Mouse (Mus musculus) kidney, adult 2 months (tissue): ENCODE measurements around the gene Ldb3. TPM values are rescaled to one million over a fixed set of nuclear protein-coding genes. Genes with fewer than 3 reads are reported as not detected.

Experiments
- DNase-seq: peaks from one replicate; pipeline ENCODE4 v3.0.0; 2021
- H3K27ac ChIP-seq: fragments of 200-500 bp; 2 replicates; pipeline ENCODE4 v1.5.1; 2012; ENCODE audit warnings: low read depth, low read length, control low read depth, inconsistent platforms; ENCODE audit not compliant: insufficient read depth
- H3K27me3 ChIP-seq: fragments of 200-500 bp; replicated peaks from 2 replicates; pipeline ENCODE4 v1.6.1; 2012; ENCODE audit warnings: mild to moderate bottlenecking, moderate library complexity, low read length, inconsistent platforms; ENCODE audit not compliant: control insufficient read depth, insufficient read depth
- H3K36me3 ChIP-seq: fragments of 200-500 bp; 2 replicates; pipeline ENCODE4 v1.6.1; 2012; ENCODE audit warnings: mild to moderate bottlenecking, moderate library complexity, low read length, inconsistent platforms; ENCODE audit not compliant: control insufficient read depth, insufficient read depth
- H3K4me1 ChIP-seq: fragments of 200-500 bp; 2 replicates; pipeline ENCODE4 v1.6.1; 2011; ENCODE audit warnings: low read length; ENCODE audit not compliant: control insufficient read depth, insufficient read depth
- H3K4me3 ChIP-seq: fragments of 200-500 bp; 2 replicates; pipeline ENCODE4 v1.5.1; 2011; ENCODE audit warnings: mild to moderate bottlenecking, low read depth, low read length, control low read depth; ENCODE audit not compliant: insufficient read depth
- CTCF ChIP-seq: fragments of 200-500 bp; conservative IDR thresholded peaks from 2 replicates; pipeline ENCODE4 v1.5.1; 2011; ENCODE audit warnings: low read depth, mild to moderate bottlenecking, control low read depth, low read length, moderate library complexity, mixed read lengths; ENCODE audit not compliant: insufficient read depth, insufficient read length
- POLR2A ChIP-seq: fragments of 200-500 bp; IDR thresholded peaks from one replicate; pipeline ENCODE4 v1.6.1; 2011; ENCODE audit warnings: low read depth, low read length, control low read depth
- WGBS: fragments of 180-500 bp; shearing (Covaris S2); methylation state at CpG from one replicate; pipeline ENCODE4 v1.1.7; 2018; 5-methylcytosine and 5-hydroxymethylcytosine counted together
- polyA plus RNA-seq: library from polyadenylated mRNA; depleted of rRNA; stranded (reverse); fragments of >200 nt; gene quantifications from 2 replicates; pipeline ENCODE4 v1.2.3, GENCODE M21; 2012

Gene Ldb3
- polyA plus RNA-seq, 1 experiment: 26.0 TPM

DNA sequence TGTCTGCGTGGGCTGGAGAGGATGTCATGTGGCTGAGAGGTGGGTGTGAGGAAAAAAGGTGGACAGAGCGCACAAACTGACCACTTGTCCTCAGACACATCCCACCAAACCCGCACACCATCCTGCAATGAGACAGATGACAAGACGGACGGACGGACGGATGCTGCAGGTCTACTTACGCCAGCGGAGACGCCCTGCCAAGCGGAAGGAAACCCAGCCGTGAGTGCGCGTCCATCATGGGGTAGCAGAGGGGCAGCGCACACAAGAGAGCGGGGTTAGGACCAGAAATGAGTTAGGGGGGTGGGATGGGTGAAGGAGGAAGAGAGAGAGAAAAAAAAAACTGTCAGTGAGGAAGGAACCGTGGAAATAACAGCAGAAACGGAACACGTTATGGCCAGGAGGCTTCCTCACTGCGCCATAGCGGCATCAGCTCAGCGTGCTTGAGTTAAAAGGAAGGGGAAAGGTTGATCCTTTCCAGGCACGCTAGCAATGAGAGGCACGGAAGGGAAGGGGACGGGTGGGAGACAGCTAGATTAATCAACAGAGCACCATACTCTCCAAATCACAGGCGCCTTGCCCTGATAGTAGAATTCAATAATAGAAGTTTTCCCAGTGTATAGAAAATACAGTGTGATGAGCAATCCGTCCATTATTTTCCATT lies 18.8 kb downstream of the Ldb3 start:
- DNase-seq: no peak
- peak overlapping the region; percentile 28; the same call in 1 of the 2 replicates for H3K4me3 ChIP-seq
- no peaks in the 10 kb centered on the region for H3K27me3 ChIP-seq
- no peaks in the 10 kb centered on the region for H3K4me1 ChIP-seq
- WGBS: 36% methylated on average over 27 of the region's 27 CpGs
- H3K36me3 ChIP-seq: no peaks in the 10 kb centered on the region
- TF ChIP-seq POLR2A (no peak), CTCF (no peak)
- H3K27ac ChIP-seq: no peak overlapping the region

DNA sequence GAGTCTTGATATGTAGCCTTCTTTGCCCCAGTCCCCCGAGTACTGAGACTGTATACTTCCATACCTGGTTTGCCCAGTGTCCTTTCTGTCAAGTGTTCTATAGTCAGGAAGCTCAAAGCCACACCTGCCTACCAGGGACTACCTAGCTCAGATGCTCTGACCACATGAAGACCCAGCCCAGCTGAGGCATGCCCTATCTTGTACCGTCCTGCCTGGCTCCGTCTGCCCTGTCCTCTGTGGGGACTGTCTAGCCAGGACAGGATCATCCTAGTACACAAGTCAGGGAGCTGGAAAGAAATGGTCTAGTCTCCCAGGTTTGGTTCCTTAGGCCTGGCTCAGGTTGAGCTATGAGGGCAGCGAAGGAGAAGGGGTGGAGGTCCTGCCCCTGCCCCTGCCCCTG lies 19.9 kb downstream of the Ldb3 start:
- Histone ChIP-seq H3K36me3 (no peaks in the 10 kb centered on the region), H3K27me3 (no peaks in the 10 kb centered on the region), H3K4me1 (no peaks in the 10 kb centered on the region), H3K27ac (no peak overlapping the region), H3K4me3 (no peak overlapping the region)
- TF ChIP-seq POLR2A (no peak), CTCF (no peak)
- 80% methylated on average over 4 of the region's 4 CpGs for WGBS
- no peak for DNase-seq

- H3K27ac ChIP-seq: no peak overlapping the region
- no peaks in the 10 kb centered on the region for H3K27me3 ChIP-seq
- H3K4me3 ChIP-seq: no peak overlapping the region
- no peaks in the 10 kb centered on the region for H3K4me1 ChIP-seq
- WGBS: 72% methylated on average over 5 of the region's 5 CpGs
- DNase-seq: no peak
- H3K36me3 ChIP-seq: no peaks in the 10 kb centered on the region
- TF ChIP-seq CTCF: no peak
These were observed 20.8 kb downstream of the Ldb3 start for GRCm38 (mm10) chr14:34567697-34568096.

DNA sequence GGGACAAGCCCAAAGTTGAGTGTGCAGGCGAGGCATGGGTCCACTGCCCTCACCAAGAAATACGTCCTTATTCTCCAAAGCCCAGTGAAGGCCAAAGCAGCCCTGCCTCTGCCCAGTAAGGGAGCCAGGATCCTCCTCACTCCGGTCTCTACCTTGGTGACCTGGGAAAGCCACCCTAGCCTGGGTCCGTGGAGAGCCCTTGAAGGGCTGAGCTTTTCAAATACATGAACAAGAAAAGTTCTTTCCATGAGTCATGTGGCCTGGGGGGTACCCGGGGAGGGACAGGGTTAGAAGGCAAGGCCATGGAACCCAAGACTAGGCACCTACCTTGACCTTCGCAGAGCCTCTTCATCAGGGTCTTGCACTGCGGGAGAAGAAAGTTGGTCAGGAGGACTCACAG lies 22.0 kb downstream of the Ldb3 start:
- Histone ChIP-seq H3K4me3 (no peak overlapping the region), H3K36me3 (no peaks in the 10 kb centered on the region), H3K4me1 (no peaks in the 10 kb centered on the region), H3K27me3 (no peaks in the 10 kb centered on the region), H3K27ac (no peak overlapping the region)
- 97% methylated on average over 7 of the region's 7 CpGs for WGBS
- DNase-seq: no peak
- TF ChIP-seq POLR2A (no peak), CTCF (no peak)

DNA sequence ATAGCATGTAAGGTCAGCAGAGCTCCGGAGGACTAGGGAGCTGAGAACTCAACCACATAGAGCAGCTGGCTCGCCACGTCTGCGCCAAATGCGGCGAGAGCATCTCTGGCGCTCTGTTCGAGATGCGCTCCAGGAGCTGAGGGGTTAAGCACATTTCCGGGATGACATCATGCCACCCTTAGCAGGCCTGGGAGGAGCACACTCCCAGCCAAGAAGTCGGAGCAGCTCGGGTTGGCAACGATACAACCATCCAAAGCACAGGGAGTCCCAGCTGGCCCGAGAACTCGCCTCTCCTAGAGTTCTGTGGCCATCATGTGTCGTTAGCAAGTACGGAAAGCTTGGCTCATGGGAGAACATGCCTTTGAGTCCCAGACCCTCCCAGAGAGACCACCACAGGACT lies 22.8 kb downstream of the Ldb3 start:
- no peaks in the 10 kb centered on the region for H3K36me3 ChIP-seq
- no peak overlapping the region for H3K27ac ChIP-seq
- 63% methylated on average over 17 of the region's 17 CpGs for WGBS
- H3K4me1 ChIP-seq: no peaks in the 10 kb centered on the region
- H3K27me3 ChIP-seq: no peaks in the 10 kb centered on the region
- DNase-seq: peak; percentile 44
- TF ChIP-seq POLR2A (no peak), CTCF (no peak)
- no peak overlapping the region for H3K4me3 ChIP-seq

GRCm38 (mm10) chr14:34564646-34565045 lies 23.8 kb downstream of the Ldb3 start:
- no peaks in the 10 kb centered on the region for H3K4me1 ChIP-seq
- 75% methylated on average over 5 of the region's 5 CpGs for WGBS
- H3K27ac ChIP-seq: no peak overlapping the region
- no peak for TF ChIP-seq CTCF
- TF ChIP-seq POLR2A: no peak
- DNase-seq: no peak
- no peaks in the 10 kb centered on the region for H3K36me3 ChIP-seq
- no peak overlapping the region for H3K4me3 ChIP-seq
- H3K27me3 ChIP-seq: no peaks in the 10 kb centered on the region

DNA sequence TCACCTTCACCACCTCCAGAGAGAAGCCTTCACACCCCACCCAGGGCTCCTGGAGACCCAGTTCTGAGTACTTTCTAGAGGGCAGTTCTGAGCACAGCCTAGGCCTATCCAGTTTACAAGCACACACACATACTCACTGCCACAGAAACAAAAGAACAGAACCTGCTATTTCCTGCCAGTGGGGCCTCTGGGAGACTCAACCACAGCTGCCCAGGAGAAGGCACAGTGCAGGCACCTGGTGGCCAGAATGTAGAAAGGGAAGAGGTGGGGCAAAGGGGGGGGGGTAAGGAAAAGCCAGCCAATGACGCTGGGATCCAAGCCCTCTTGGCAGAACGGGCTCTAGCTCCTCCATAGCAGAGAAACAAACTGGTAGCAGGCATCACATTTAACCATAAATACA lies 26.1 kb downstream of the Ldb3 start:
- no peak for DNase-seq
- H3K27me3 ChIP-seq: no peaks in the 10 kb centered on the region
- no peak overlapping the region for H3K27ac ChIP-seq
- no peaks in the 10 kb centered on the region for H3K4me1 ChIP-seq
- TF ChIP-seq POLR2A (no peak), CTCF (no peak)
- WGBS: 20% methylated on average over 2 of the region's 2 CpGs
- H3K36me3 ChIP-seq: no peaks in the 10 kb centered on the region
- H3K4me3 ChIP-seq: no peak overlapping the region

DNA sequence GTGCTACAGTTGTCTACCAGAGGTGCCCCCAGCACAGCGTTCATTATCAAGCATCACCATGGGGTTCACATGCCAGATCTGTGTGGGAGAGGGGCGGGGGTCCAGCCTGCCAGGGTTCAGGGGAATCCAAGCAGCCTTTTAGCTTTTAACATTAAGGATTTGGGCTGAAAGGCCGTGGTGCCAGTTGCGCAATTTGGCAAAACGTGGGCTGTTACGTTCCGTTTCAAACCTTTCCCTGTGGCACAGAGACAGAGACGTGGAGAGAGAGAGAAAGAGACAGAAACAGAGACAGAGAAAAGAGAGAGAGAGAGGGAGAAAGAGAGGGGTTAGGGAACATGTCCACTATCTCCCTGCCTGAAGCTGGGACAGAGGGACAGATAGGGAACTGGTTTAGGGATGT lies 26.8 kb downstream of the Ldb3 start:
- Histone ChIP-seq H3K36me3 (no peaks in the 10 kb centered on the region), H3K27ac (no peak overlapping the region), H3K4me1 (no peaks in the 10 kb centered on the region), H3K27me3 (no peaks in the 10 kb centered on the region), H3K4me3 (no peak overlapping the region)
- TF ChIP-seq POLR2A: no peak
- no peak for DNase-seq
- 93% methylated on average over 8 of the region's 8 CpGs for WGBS
